Mouse (Mus musculus): Measurements from ENCODE around the gene Slitrk1.

Gene Slitrk1

GRCm38 (mm10) chr14:108913714-108914263 lies at the start of gene Slitrk1:
Slitrk1 (minus strand) TSS chr14:108914158.
- DNase-seq (ENCODE audit: low read depth, low spot score): no peak

- DNase-seq (ENCODE audit: low read depth, low spot score): no peak
Observed at GRCm38 (mm10) chr14:108935777-108936176, 21.8 kb upstream of the Slitrk1 start.

GRCm38 (mm10) chr14:108914336-108914735 lies 378 bp upstream of the Slitrk1 start:
- DNase-seq (ENCODE audit: low read depth, low spot score): no peak

- no peak for DNase-seq (ENCODE audit: low read depth, low spot score)
Observed at GRCm38 (mm10) chr14:108912876-108913490, 975 bp downstream of the Slitrk1 start.

GRCm38 (mm10) chr14:108912021-108912875 lies 1.7 kb downstream of the Slitrk1 start:
- no peak for DNase-seq (ENCODE audit: low read depth, low spot score)

GRCm38 (mm10) chr14:108911138-108911841 lies 2.7 kb downstream of the Slitrk1 start:
- DNase-seq (ENCODE audit: low read depth, low spot score): no peak

- no peak for DNase-seq (ENCODE audit: low read depth, low spot score)
Observed at GRCm38 (mm10) chr14:108910449-108911137, 3.4 kb downstream of the Slitrk1 start.

- no peak for DNase-seq (ENCODE audit: low read depth, low spot score)
Observed at GRCm38 (mm10) chr14:108909336-108909953, 4.5 kb downstream of the Slitrk1 start.

- no peak for DNase-seq (ENCODE audit: low read depth, low spot score)
Observed at GRCm38 (mm10) chr14:108898601-108899000, 15.4 kb downstream of the Slitrk1 start.

- no peak for DNase-seq (ENCODE audit: low read depth, low spot score)
Observed at GRCm38 (mm10) chr14:108895456-108895855, 18.5 kb downstream of the Slitrk1 start.

- DNase-seq (ENCODE audit: low read depth, low spot score): no peak
Observed at GRCm38 (mm10) chr14:108867816-108868215, 46.1 kb downstream of the Slitrk1 start.

GRCm38 (mm10) chr14:108864631-108865030 lies 49.3 kb downstream of the Slitrk1 start:
- no peak for DNase-seq (ENCODE audit: low read depth, low spot score)

- DNase-seq (ENCODE audit: low read depth, low spot score): no peak
Observed at GRCm38 (mm10) chr14:108859310-108859709, 54.6 kb downstream of the Slitrk1 start.
